Mouse (Mus musculus): ENCODE measurements around the gene Wscd1. TPM values are rescaled to one million over a fixed set of nuclear protein-coding genes. Genes with fewer than 3 reads are reported as not detected.
A peak's percentile ranks its signal among the peaks of the same experiment; 100 is the strongest.
"Not testable (repeated sequence)": the region's sequence is repeated elsewhere in the genome, so short reads cannot be mapped to it uniquely, and the experiment has no call there.

Gene Wscd1
- total RNA-seq, 2 experiments from 2014 or later = 1.8 to 2.4 TPM

DNA sequence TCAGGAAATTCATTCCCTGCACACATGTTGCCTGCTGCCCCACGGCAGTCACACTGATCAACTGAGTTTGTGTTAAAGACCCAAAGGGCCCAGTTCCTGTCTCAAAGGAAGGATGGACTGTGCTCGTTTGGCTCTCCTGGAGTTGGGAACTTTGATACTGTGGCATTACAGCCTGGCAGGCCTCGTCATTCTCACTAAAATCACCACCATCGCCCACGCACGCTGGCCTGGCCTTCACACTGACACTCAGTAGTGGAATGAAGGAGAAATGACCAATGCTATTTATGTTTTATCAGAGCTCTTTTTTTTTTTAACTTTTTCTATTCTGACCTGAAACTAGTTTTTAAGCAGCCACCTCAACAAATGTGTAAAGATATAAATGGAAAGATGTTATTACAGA is 65.6 kb downstream of the Wscd1 start:
- TF ChIP-seq CTCF (IDR thresholded peaks at IDR 0.05) = no peak
- intact Hi-C loops (cut with DNase I) = no loop called here
- H3K27ac ChIP-seq = no peak overlapping the region
- DNase-seq = no peak
- H3K4me3 ChIP-seq = no peak overlapping the region

DNA sequence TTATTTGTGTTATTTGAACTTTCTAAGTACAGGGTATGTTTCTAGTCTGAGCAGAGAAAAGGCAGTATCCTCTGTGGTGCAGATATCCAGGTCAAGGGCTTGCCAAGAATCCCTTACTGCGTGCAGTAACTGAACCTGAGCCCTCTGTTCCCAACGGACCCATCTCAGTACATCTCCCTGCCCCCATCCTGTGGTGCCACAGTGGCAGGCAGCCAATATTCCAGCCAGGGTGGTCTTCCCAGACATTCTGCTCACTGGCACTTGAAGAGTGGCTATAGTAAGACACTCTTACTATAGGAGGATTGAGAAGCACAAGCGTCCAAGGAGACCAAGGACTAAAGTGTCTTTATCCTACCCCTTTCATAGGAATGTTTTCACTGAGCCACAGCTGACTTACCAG is 67.2 kb downstream of the Wscd1 start:
- Histone ChIP-seq H3K27ac (peak overlapping the region; percentile 73), H3K4me3 (no peak overlapping the region)
- intact Hi-C loops (cut with DNase I) = no loop called here
- no peak for TF ChIP-seq CTCF (IDR thresholded peaks at IDR 0.05)
- no peak for DNase-seq

DNA sequence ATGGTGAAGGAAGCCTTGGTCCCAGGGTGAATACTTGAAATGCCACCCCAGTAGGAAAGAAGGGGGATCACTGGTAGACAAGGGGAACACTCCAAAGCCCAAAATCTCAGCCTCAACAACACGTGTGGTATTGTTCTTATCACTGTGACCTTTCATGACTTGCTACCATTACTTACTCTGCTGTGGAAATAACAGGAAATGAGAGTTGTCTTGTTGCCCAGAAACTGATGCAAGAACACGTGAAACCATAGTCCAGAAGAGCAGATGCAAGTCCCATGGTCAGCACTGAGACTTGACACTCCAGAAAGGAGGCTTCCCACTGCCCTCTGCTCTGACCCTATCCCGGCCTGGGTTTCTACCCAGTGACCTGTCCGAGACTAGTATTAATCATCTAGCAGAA is 67.6 kb downstream of the Wscd1 start:
- Histone ChIP-seq H3K27ac (peak overlapping the region; percentile 73), H3K4me3 (no peak overlapping the region)
- intact Hi-C loops (cut with DNase I) = no loop called here
- no peak for DNase-seq
- TF ChIP-seq CTCF (IDR thresholded peaks at IDR 0.05) = no peak

DNA sequence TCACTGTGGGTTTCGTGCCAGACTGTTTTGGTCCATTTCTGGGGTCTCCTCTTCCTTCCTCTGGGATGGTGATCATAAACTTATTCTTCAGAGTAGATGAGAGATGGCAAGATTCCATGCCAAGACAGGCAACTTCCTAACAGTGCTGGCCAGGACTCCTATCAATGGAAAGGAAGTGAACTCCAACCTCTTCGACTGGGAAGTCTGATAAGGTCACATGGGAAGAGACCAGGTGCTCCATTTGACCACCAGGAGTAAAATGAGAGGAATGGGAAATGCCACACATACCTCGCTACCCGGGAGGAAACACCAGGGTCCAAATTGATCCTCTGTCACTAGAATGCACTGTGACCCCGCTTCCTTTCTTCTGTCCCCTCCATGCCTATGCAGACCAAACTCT is 68.4 kb downstream of the Wscd1 start:
- peak overlapping the region; percentile 73 for H3K27ac ChIP-seq

DNA sequence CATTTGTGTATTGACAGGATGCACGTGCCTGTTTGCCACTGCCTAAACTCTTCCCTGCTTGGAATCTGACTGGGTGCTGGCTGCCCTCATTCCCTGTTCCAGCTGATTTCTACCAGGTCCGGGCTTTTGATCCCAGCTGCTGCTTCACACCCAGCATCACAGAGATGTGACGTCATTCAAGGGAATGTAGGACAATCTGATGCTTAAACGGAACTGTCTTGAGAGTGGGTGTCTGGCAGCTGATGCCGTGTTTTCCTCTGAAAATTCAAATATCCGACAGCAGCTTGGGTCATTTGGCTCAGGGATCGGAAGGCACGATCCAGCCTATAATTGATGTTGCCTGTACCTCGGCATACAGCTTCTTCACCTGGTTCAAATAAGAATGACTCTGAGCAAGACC is 70.2 kb downstream of the Wscd1 start:
- intact Hi-C loops (cut with DNase I) = no loop called here
- Histone ChIP-seq H3K27ac (no peak overlapping the region), H3K4me3 (no peak overlapping the region)
- TF ChIP-seq CTCF (IDR thresholded peaks at IDR 0.05) = no peak
- DNase-seq = no peak

More for the DNA sequence above, 68.4 kb downstream of the Wscd1 start:
- TF ChIP-seq CTCF (IDR thresholded peaks at IDR 0.05) = no peak
- H3K4me3 ChIP-seq = no peak overlapping the region
- intact Hi-C loops (cut with DNase I) = no loop called here
- no peak for DNase-seq

DNA sequence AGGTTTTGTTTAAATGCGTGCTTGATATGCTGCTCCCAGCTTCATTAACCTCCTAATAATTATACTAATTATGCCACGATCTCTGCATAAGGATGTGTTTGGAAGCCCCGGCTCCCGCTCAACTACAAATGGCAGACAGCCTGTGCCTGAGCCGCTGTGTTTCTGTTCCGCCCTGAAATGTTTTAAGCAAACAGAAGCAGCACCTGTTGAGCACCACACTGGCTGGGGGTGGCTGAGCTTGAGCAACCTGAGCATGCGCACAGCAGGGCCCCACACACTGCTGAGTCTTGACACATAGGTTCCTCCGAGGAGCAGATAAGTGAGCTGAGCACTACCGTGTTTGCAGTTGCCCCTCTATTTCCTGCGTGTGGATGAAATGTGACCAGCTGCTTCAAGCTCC is 71.1 kb downstream of the Wscd1 start:
- intact Hi-C loops (cut with DNase I) = no loop called here
- H3K27ac ChIP-seq = peak overlapping the region; percentile 58
- no peak for TF ChIP-seq CTCF (IDR thresholded peaks at IDR 0.05)
- DNase-seq = peak; percentile 43
- peak overlapping the region; percentile 63 for H3K4me3 ChIP-seq

DNA sequence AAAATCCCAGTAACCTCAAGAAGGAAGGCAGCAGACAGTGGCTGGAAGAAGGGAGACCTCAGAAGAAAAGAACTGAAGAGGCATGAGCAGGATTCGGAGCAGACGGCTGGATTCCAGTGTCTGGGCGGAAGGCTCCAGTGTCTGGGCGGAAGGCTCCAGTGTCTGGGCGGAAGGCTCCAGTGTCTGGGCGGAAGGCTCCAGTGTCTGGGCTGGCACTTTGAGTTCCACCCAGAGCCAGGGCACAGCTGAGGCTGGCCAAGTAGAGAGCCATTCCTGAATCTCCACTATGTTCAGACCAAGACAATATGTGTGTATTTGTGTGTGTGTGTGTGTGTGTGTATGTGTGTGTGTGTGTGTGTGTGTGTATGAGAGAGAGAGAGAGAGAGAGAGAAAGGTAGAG is 71.8 kb downstream of the Wscd1 start:
- Histone ChIP-seq H3K27ac (peak overlapping the region; percentile 58), H3K4me3 (peak overlapping the region; percentile 63)
- intact Hi-C loops (cut with DNase I) = not testable (repeated sequence)
- DNase-seq = peak; percentile 28

DNA sequence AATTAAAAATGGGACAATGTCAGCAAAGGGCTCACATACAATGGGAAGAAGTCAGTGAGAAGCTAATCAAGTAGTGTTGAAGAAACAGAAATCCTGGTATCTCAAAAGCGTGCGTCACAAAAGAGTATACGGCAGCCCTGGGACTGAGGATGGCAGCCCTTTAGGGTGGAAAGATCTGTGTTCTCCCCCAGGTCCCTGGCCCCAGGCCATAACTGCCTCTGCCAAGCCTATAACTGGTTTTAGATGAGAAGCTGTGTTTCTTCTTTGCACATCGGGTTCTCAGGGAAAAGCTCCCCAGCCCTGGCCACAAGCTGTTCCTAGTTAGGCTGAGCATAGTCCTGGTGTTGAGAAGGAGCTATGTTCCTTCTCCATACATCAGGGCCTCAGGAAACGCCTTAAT is 72.3 kb downstream of the Wscd1 start:
- Histone ChIP-seq H3K4me3 (no peak overlapping the region), H3K27ac (no peak overlapping the region)
- no peak for TF ChIP-seq CTCF (IDR thresholded peaks at IDR 0.05)
- DNase-seq = no peak
- intact Hi-C loops (cut with DNase I) = no loop called here

DNA sequence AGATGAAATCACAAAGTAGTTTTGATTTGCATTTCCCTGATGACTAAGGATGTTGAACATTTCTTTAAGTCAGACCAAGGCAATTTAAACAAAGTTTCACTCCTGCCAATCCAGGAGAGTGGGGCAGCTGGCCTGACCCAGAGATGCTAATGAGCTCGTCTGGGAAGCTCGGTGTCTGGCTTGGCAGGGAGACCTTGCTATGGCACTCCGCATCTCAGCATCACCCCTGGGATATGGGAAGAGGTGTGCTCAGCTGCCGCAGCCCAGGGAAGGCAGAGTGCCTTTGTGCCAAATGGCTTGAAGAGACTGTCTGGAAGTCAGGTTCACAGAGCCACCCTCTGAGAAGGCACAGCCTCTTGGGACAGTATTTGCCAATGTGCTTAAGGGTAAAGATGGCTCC is 75.3 kb downstream of the Wscd1 start:
- DNase-seq = no peak
- H3K4me3 ChIP-seq = no peak overlapping the region
- TF ChIP-seq CTCF (IDR thresholded peaks at IDR 0.05) = no peak
- no peak overlapping the region for H3K27ac ChIP-seq
- intact Hi-C loops (cut with DNase I) = no loop called here
